Mouse (Mus musculus) testis, adult 2 months (tissue): ENCODE data around the gene Tapt1. TPM values are rescaled to one million over a fixed set of nuclear protein-coding genes. Genes with fewer than 3 reads are reported as not detected.
A peak's percentile ranks its signal among the peaks of the same experiment; 100 is the strongest.
"Not testable (repeated sequence)": the region's sequence is repeated elsewhere in the genome, so short reads cannot be mapped to it uniquely, and the experiment has no call there.

ENCODE experiments used
- H3K27ac ChIP-seq: fragments of 200-500 bp; 2 replicates; pipeline ENCODE4 v1.5.1; 2012; ENCODE audit warnings: low read depth, low read length; ENCODE audit not compliant: control insufficient read depth, insufficient read depth
- H3K27me3 ChIP-seq: fragments of 200-500 bp; 2 replicates; pipeline ENCODE4 v1.6.1; 2012; ENCODE audit warnings: mild to moderate bottlenecking, low read length, moderate library complexity; ENCODE audit not compliant: control insufficient read depth, insufficient read depth
- H3K36me3 ChIP-seq: fragments of 200-500 bp; 2 replicates; pipeline ENCODE4 v1.6.1; 2012; ENCODE audit warnings: mild to moderate bottlenecking, low read length; ENCODE audit not compliant: control insufficient read depth, insufficient read depth
- H3K4me1 ChIP-seq: fragments of 200-500 bp; 2 replicates; pipeline ENCODE4 v1.6.1; 2012; ENCODE audit warnings: low read length; ENCODE audit not compliant: control insufficient read depth, insufficient read depth
- H3K4me3 ChIP-seq: fragments of 200-500 bp; 2 replicates; pipeline ENCODE4 v1.5.1; 2012; ENCODE audit warnings: low read depth, mild to moderate bottlenecking, low read length, moderate library complexity, mixed read lengths; ENCODE audit not compliant: control insufficient read depth
- CTCF ChIP-seq: fragments of 200-500 bp; IDR thresholded peaks from 2 replicates; pipeline ENCODE4 v1.5.1; 2012; ENCODE audit warnings: low read depth, mild to moderate bottlenecking, inconsistent platforms, low read length, moderate library complexity; ENCODE audit not compliant: control insufficient read depth, insufficient read depth, insufficient replicate concordance
- POLR2A ChIP-seq: fragments of 200-500 bp; IDR thresholded peaks from 2 replicates; pipeline ENCODE4 v1.6.1; 2012; ENCODE audit warnings: low read depth, mild to moderate bottlenecking, inconsistent platforms, low read length, moderate library complexity; ENCODE audit not compliant: control insufficient read depth
- polyA plus RNA-seq: library from polyadenylated mRNA; depleted of rRNA; stranded (reverse); fragments of >200 nt; gene quantifications from 2 replicates; pipeline ENCODE4 v1.2.3, GENCODE M21; 2012; rRNA removed

Gene Tapt1
- polyA plus RNA-seq: 21.5 and 29.4 TPM in 2 replicates

GRCm38 (mm10) chr5:44226521-44227461 is at the start of gene Tapt1:
Gene Tapt1, minus strand, starts transcription at chr5:44226626.
- no peaks in the 10 kb centered on the region for H3K27me3 ChIP-seq
- peak within 1 kb of the TSS; percentile 98 for H3K27ac ChIP-seq
- peak within 1 kb of the TSS; percentile 88 for H3K4me3 ChIP-seq
- H3K4me1 ChIP-seq: no peaks in the 10 kb centered on the region
- TF ChIP-seq CTCF (no peak), POLR2A (peak; percentile 65; the same call in 1 of the 2 replicates)
- no peaks in the 10 kb centered on the region for H3K36me3 ChIP-seq

GRCm38 (mm10) chr5:44271564-44271963 is 45.1 kb upstream of the Tapt1 start:
- H3K36me3 ChIP-seq: no peaks in the 10 kb centered on the region
- no peaks in the 10 kb centered on the region; the same call in 1 of the 2 replicates for H3K4me1 ChIP-seq
- H3K27ac ChIP-seq: no peak overlapping the region
- TF ChIP-seq POLR2A (no peak), CTCF (no peak)
- H3K27me3 ChIP-seq: no peaks in the 10 kb centered on the region
- H3K4me3 ChIP-seq: no peak overlapping the region

GRCm38 (mm10) chr5:44268524-44268923 is 42.1 kb upstream of the Tapt1 start:
- not testable (repeated sequence) for H3K4me3 ChIP-seq, H3K27me3 ChIP-seq, H3K27ac ChIP-seq, H3K4me1 ChIP-seq, H3K36me3 ChIP-seq

- Histone ChIP-seq H3K4me1 (no peaks in the 10 kb centered on the region), H3K27ac (no peak overlapping the region), H3K4me3 (no peak overlapping the region), H3K36me3 (no peaks in the 10 kb centered on the region), H3K27me3 (no peaks in the 10 kb centered on the region)
- TF ChIP-seq CTCF: no peak
- TF ChIP-seq POLR2A: no peak
These were observed 35.3 kb upstream of the Tapt1 start for GRCm38 (mm10) chr5:44261691-44262090.

GRCm38 (mm10) chr5:44261172-44261571 is 34.7 kb upstream of the Tapt1 start:
- no peak for TF ChIP-seq POLR2A
- TF ChIP-seq CTCF: no peak
- H3K4me1 ChIP-seq: no peaks in the 10 kb centered on the region
- H3K27ac ChIP-seq: no peak overlapping the region
- no peak overlapping the region for H3K4me3 ChIP-seq
- no peaks in the 10 kb centered on the region for H3K36me3 ChIP-seq
- H3K27me3 ChIP-seq: no peaks in the 10 kb centered on the region

GRCm38 (mm10) chr5:44259678-44260077 is 33.3 kb upstream of the Tapt1 start:
- Histone ChIP-seq H3K36me3 (no peaks in the 10 kb centered on the region), H3K27ac (no peak overlapping the region), H3K4me3 (no peak overlapping the region), H3K4me1 (no peaks in the 10 kb centered on the region), H3K27me3 (no peaks in the 10 kb centered on the region)
- TF ChIP-seq POLR2A (no peak), CTCF (no peak)

- Histone ChIP-seq H3K27me3 (no peaks in the 10 kb centered on the region), H3K4me3 (no peak overlapping the region), H3K36me3 (no peaks in the 10 kb centered on the region), H3K4me1 (no peaks in the 10 kb centered on the region), H3K27ac (no peak overlapping the region)
- TF ChIP-seq POLR2A (no peak), CTCF (no peak)
These were observed 31.7 kb upstream of the Tapt1 start for GRCm38 (mm10) chr5:44258163-44258562.
